8 mouse cellular contexts compared by ENCODE assay signal in the genomic region with DNA sequence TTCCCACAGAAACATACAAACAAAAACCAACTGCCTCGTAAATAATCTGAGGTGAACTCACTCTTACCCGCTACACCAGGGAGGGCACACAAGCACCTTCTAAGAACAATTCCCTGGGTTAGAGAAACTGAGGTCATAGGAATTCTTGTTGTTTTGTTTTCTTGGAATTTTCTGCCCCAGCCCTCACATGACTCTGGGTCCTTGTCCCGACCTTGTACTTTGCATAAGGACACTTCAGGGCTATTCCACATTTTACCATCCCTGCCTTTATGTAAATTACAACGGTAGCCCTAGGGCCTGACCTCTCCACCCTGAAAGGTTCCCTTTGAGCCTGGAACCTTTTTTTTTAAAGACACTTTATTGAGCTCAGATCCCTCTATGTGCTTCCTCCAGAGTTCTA. TPM values are rescaled to one million over a fixed set of nuclear protein-coding genes. Genes with fewer than 3 reads are reported as not detected.
DNase-seq lines count a peak whose midpoint lies in the region; ATAC-seq and TF ChIP-seq lines count a peak whose summit lies in the region.

A gene (minus strand): TSS at position 173 of the 400 bp plus-strand sequence.

- TF ChIP-seq POLR2A in cerebellum, adult 2 months (IDR thresholded peaks at IDR 0.05; ENCODE audit: borderline replicate concordance, insufficient read depth, low read length) = no peak

- WGBS in cerebellum, adult 2 months = 51% methylated on average over 4 of the region's 4 CpGs
- WGBS in forebrain, embryonic 12.5 days = 48% methylated on average over 4 of the region's 4 CpGs
- WGBS in hindbrain, embryonic 10.5 days = 58% methylated on average over 4 of the region's 4 CpGs
- WGBS in liver, embryonic 12.5 days (ENCODE audit: insufficient replicate concordance) = 55% methylated on average over 4 of the region's 4 CpGs
- WGBS in stomach, postnatal 0 days = 45% methylated on average over 4 of the region's 4 CpGs

- no peak for ATAC-seq in G1E (ENCODE audit: extremely low read depth, insufficient number of reproducible peaks, low FRiP score, poor library complexity, severe bottlenecking)
- ATAC-seq in forebrain, embryonic 12.5 days (ENCODE audit: low FRiP score) = no peak
- no peak for ATAC-seq in liver, embryonic 12.5 days
- ATAC-seq in stomach, postnatal 0 days (ENCODE audit: low FRiP score, low TSS enrichment) = no peak

- no peaks in the 10 kb centered on the region for H3K9me3 ChIP-seq in G1E (replicated peaks)
- no peaks in the 10 kb centered on the region for H3K9me3 ChIP-seq in forebrain, embryonic 12.5 days
- H3K9me3 ChIP-seq in hindbrain, embryonic 10.5 days = no peaks in the 10 kb centered on the region
- no peaks in the 10 kb centered on the region for H3K9me3 ChIP-seq in liver, embryonic 12.5 days (replicated peaks)
- H3K9me3 ChIP-seq in stomach, postnatal 0 days (ENCODE audit: control insufficient read depth, low read length) = no peaks in the 10 kb centered on the region

- no peak within 1 kb of the TSS for H3K4me2 ChIP-seq in forebrain, embryonic 12.5 days
- H3K4me2 ChIP-seq in liver, embryonic 12.5 days = no peak within 1 kb of the TSS; the same call in 1 of the 2 replicates
- no peak within 1 kb of the TSS for H3K4me2 ChIP-seq in stomach, postnatal 0 days (replicated peaks; ENCODE audit: low read depth)

- H3K4me3 ChIP-seq in cerebellum, adult 2 months (replicated peaks; ENCODE audit: insufficient read depth, low read depth, low read length) = no peak within 1 kb of the TSS
- peak within 1 kb of the TSS; percentile 42; the same call in 1 of the 2 replicates for H3K4me3 ChIP-seq in G1E (ENCODE audit: low read depth, low read length)
- no peak within 1 kb of the TSS for H3K4me3 ChIP-seq in forebrain, embryonic 12.5 days (replicated peaks)
- H3K4me3 ChIP-seq in hindbrain, embryonic 10.5 days = no peak within 1 kb of the TSS
- H3K4me3 ChIP-seq in liver, embryonic 12.5 days = no peak within 1 kb of the TSS
- no peak within 1 kb of the TSS for H3K4me3 ChIP-seq in stomach, postnatal 0 days (ENCODE audit: low read depth, low read length)

- H3K36me3 ChIP-seq in G1E (replicated peaks) = no peaks in the 10 kb centered on the region
- H3K36me3 ChIP-seq in forebrain, embryonic 12.5 days (replicated peaks) = no peaks in the 10 kb centered on the region
- no peaks in the 10 kb centered on the region for H3K36me3 ChIP-seq in hindbrain, embryonic 10.5 days
- H3K36me3 ChIP-seq in liver, embryonic 12.5 days = no peaks in the 10 kb centered on the region
- no peaks in the 10 kb centered on the region for H3K36me3 ChIP-seq in stomach, postnatal 0 days (ENCODE audit: control insufficient read depth, insufficient read depth, low read length)

- H3K4me1 ChIP-seq in cerebellum, adult 2 months (ENCODE audit: control insufficient read depth, insufficient read depth, low read length) = no peaks in the 10 kb centered on the region
- peaks cover 85% of the 10 kb centered on the region for H3K4me1 ChIP-seq in G1E (ENCODE audit: insufficient read depth, low read depth, low read length)
- H3K4me1 ChIP-seq in forebrain, embryonic 12.5 days = peaks cover 14% of the 10 kb centered on the region
- peaks cover 51% of the 10 kb centered on the region for H3K4me1 ChIP-seq in hindbrain, embryonic 10.5 days (replicated peaks)
- H3K4me1 ChIP-seq in liver, embryonic 12.5 days = peaks cover 77% of the 10 kb centered on the region
- no peaks in the 10 kb centered on the region for H3K4me1 ChIP-seq in stomach, postnatal 0 days (replicated peaks; ENCODE audit: control insufficient read depth, insufficient read depth)

- no peak within 1 kb of the TSS for H3K9ac ChIP-seq in forebrain, embryonic 12.5 days
- peak within 1 kb of the TSS; percentile 53 for H3K9ac ChIP-seq in liver, embryonic 12.5 days
- H3K9ac ChIP-seq in stomach, postnatal 0 days (ENCODE audit: low read length) = no peak within 1 kb of the TSS

- H3K27me3 ChIP-seq in cerebellum, adult 2 months (ENCODE audit: control insufficient read depth, insufficient read depth, low read length) = no peaks in the 10 kb centered on the region
- H3K27me3 ChIP-seq in G1E (ENCODE audit: insufficient read depth, low read length) = peaks cover 9% of the 10 kb centered on the region
- H3K27me3 ChIP-seq in forebrain, embryonic 12.5 days = 0 out of 2 replicates have a peak, but pooled peaks cover 22% of the 10 kb centered on the region
- H3K27me3 ChIP-seq in hindbrain, embryonic 10.5 days (ENCODE audit: insufficient read depth, poor library complexity, severe bottlenecking) = peaks cover 8% of the 10 kb centered on the region; the same call in 1 of the 2 replicates
- no peaks in the 10 kb centered on the region for H3K27me3 ChIP-seq in liver, embryonic 12.5 days (replicated peaks)
- H3K27me3 ChIP-seq in stomach, postnatal 0 days (ENCODE audit: control insufficient read depth, insufficient read depth, low read length) = no peaks in the 10 kb centered on the region

- no peak for TF ChIP-seq CTCF in cerebellum, adult 2 months (IDR thresholded peaks at IDR 0.05; ENCODE audit: borderline replicate concordance, insufficient read depth, low read depth, low read length)
- TF ChIP-seq CTCF in G1E (IDR thresholded peaks at IDR 0.05; ENCODE audit: low read depth, low read length) = no peak
- TF ChIP-seq CTCF in stomach, postnatal 0 days (IDR thresholded peaks at IDR 0.05; ENCODE audit: low read depth) = no peak

- no peak for TF ChIP-seq EP300 in stomach, postnatal 0 days (optimal IDR thresholded peaks at IDR 0.05)

- H3K27ac ChIP-seq in cerebellum, adult 2 months (ENCODE audit: insufficient read depth, low read length) = no peak within 1 kb of the TSS
- H3K27ac ChIP-seq in forebrain, embryonic 12.5 days = no peak within 1 kb of the TSS
- H3K27ac ChIP-seq in hindbrain, embryonic 10.5 days = peak within 1 kb of the TSS; percentile 72
- H3K27ac ChIP-seq in liver, embryonic 12.5 days = peak within 1 kb of the TSS; percentile 93
- 0 out of 2 replicates have a peak within 1 kb of the TSS, but pooled peaks have one; percentile 4 for H3K27ac ChIP-seq in stomach, postnatal 0 days (replicated peaks)

- no peak for DNase-seq in cerebellum, adult 2 months
- DNase-seq in cerebellum, postnatal 4 days (ENCODE audit: low spot score in 2 of 2) = no peak
- no peak for DNase-seq in G1E (ENCODE audit: low spot score)
- no peak for DNase-seq in hindbrain, embryonic 10.5 days (ENCODE audit: low spot score)
- DNase-seq in stomach, postnatal 0 days (ENCODE audit: low spot score) = no peak
- DNase-seq in thymus, postnatal 4 days = no peak

RNA-seq across cellular contexts. Expression of the gene that starts here (rescaled TPM):
- polyA plus RNA-seq in cerebellum, adult 2 months (2012; rRNA removed) = 544 and 648 TPM in 2 replicates
- 1,636 and 2,110 TPM in 2 replicates for total RNA-seq in G1E (2014; fragmentation: Nextera tagmentation)
- total RNA-seq in G1E (2017) = 2,016 and 2,418 TPM in 2 replicates
- 197 and 458 TPM in 2 replicates for polyA plus RNA-seq in G1E (2012)
- 1,281 and 1,312 TPM in 2 replicates for polyA plus RNA-seq in forebrain, embryonic 12.5 days (2016; fragmentation: Nextera tagmentation; extraction: Ambion mirVana)
- 893 and 1,134 TPM in 2 replicates for polyA plus RNA-seq in hindbrain, embryonic 10.5 days (2016; fragmentation: Nextera tagmentation; extraction: Ambion mirVana)
- 1,099 and 1,203 TPM in 2 replicates for polyA plus RNA-seq in liver, embryonic 12.5 days (2016; fragmentation: Nextera tagmentation; extraction: Ambion mirVana)
- 286 and 326 TPM in 2 replicates for polyA plus RNA-seq in stomach, postnatal 0 days (2015; fragmentation: Nextera tagmentation; extraction: Ambion mirVana)

Comparison
In these comparisons a context has a peak if more than half of its experiments do, and no peak if none do; other contexts are left out.
1. H3K27ac ChIP-seq: peak in hindbrain, embryonic 10.5 days (single experiment), liver, embryonic 12.5 days (single experiment) and stomach, postnatal 0 days (single experiment); none in cerebellum, adult 2 months (single experiment) and forebrain, embryonic 12.5 days (single experiment).